Mouse (Mus musculus) forebrain, postnatal 0 days (tissue): ENCODE measurements around the gene Wdr26. TPM values are rescaled to one million over a fixed set of nuclear protein-coding genes. Genes with fewer than 3 reads are reported as not detected.

ENCODE experiments used
- ATAC-seq: fragments of 200-750 bp; cut with Nextera tagmentation; 2 replicates; pipeline ENCODE4 v1.8.0; 2017; ENCODE audit warnings: mild to moderate bottlenecking, moderate library complexity
- DNase-seq: peaks from one replicate; pipeline ENCODE4 v3.0.0-alpha.2; 2015
- H3K27ac ChIP-seq: fragments of 300-500 bp; sonication (generic); 2 replicates; pipeline ENCODE4 v1.5.1; 2014; ENCODE audit warnings: low read depth, mild to moderate bottlenecking, antibody characterized with exemption, low read length, moderate library complexity, mixed read lengths
- H3K27me3 ChIP-seq: fragments of 300-500 bp; sonication (generic); 2 replicates; pipeline ENCODE4 v1.6.1; 2014; ENCODE audit warnings: mild to moderate bottlenecking, low read length, mixed read lengths; ENCODE audit not compliant: insufficient read depth
- H3K36me3 ChIP-seq: fragments of 300-500 bp; sonication (generic); 2 replicates; pipeline ENCODE4 v1.6.1; 2014; ENCODE audit warnings: mild to moderate bottlenecking, moderate library complexity; ENCODE audit not compliant: insufficient read depth
- H3K4me1 ChIP-seq: fragments of 300-500 bp; sonication (generic); 2 replicates; pipeline ENCODE4 v1.6.1; 2014; ENCODE audit warnings: antibody characterized with exemption; ENCODE audit not compliant: insufficient read depth
- H3K4me2 ChIP-seq: fragments of 300-500 bp; sonication (generic); 2 replicates; pipeline ENCODE4 v1.6.1; 2014; ENCODE audit warnings: low read depth, mild to moderate bottlenecking, moderate library complexity
- H3K4me3 ChIP-seq: fragments of 300-500 bp; sonication (generic); 2 replicates; pipeline ENCODE4 v1.5.1; 2014; ENCODE audit warnings: low read depth, low read length, mixed read lengths
- H3K9ac ChIP-seq: fragments of 300-500 bp; sonication (generic); 2 replicates; pipeline ENCODE4 v1.6.1; 2014; ENCODE audit warnings: mild to moderate bottlenecking
- H3K9me3 ChIP-seq: fragments of 300-500 bp; sonication (generic); 2 replicates; pipeline ENCODE4 v1.6.1; 2016; ENCODE audit warnings: low read length
- CTCF ChIP-seq: sonication (generic); IDR thresholded peaks from 2 replicates; pipeline ENCODE4 v1.5.1; 2016; ENCODE audit warnings: antibody characterized with exemption, control low read depth, low read depth
- WGBS: fragments of 180-500 bp; shearing (Covaris S2); extraction: QIAGEN DNeasy Blood & Tissue Kit; methylation state at CpG from one replicate; pipeline ENCODE4 v1.1.7; 2014; 5-methylcytosine and 5-hydroxymethylcytosine counted together
- polyA plus RNA-seq: library from polyadenylated mRNA; unstranded; fragments of >200 nt; fragmentation: Nextera tagmentation; extraction: Ambion mirVana; gene quantifications from 2 replicates; pipeline ENCODE4 v1.2.1, GENCODE M21; 2015
- total RNA-seq: library from RNA; depleted of rRNA; stranded (reverse); fragments of >200 nt; gene quantifications from 2 replicates; pipeline ENCODE4 v1.2.3, GENCODE M21; 2014

Wdr26 gene
- total and polyA plus RNA-seq, 2 experiments from 2014 or later = 43.0 to 55.6 TPM

DNA sequence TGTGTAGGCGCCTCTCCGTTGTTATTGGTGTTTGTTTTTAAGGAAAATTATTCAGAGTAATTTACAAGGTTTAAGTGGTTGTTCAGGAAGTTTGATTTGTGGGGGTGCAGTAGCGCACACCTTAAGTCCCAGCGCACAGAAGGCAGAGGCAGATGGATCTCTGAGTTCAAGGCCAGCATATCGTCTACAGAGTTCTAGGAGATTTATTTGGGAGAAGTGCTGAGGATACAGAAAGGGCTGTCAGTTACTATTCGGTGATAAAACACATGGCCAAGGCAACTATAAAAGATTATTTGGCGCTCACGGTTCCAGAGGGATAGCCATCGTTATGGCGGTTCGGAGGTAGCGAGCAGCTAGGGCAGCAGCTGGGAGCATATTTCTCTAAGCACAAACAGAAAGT, 66.8 kb downstream of the Wdr26 start:
- Histone ChIP-seq H3K9ac (0 out of 2 replicates have a peak overlapping the region, but pooled peaks have one; percentile 68), H3K4me1 (peaks cover 10% of the 10 kb centered on the region), H3K36me3 (peaks cover 10% of the 10 kb centered on the region), H3K4me3 (peak overlapping the region; percentile 80), H3K4me2 (peak overlapping the region; percentile 56), H3K27me3 (no peaks in the 10 kb centered on the region), H3K27ac (no peak overlapping the region), H3K9me3 (no peaks in the 10 kb centered on the region)
- no peak for ATAC-seq
- TF ChIP-seq CTCF = no peak
- 14% methylated on average over 12 of the region's 12 CpGs for WGBS
- no peak for DNase-seq

DNA sequence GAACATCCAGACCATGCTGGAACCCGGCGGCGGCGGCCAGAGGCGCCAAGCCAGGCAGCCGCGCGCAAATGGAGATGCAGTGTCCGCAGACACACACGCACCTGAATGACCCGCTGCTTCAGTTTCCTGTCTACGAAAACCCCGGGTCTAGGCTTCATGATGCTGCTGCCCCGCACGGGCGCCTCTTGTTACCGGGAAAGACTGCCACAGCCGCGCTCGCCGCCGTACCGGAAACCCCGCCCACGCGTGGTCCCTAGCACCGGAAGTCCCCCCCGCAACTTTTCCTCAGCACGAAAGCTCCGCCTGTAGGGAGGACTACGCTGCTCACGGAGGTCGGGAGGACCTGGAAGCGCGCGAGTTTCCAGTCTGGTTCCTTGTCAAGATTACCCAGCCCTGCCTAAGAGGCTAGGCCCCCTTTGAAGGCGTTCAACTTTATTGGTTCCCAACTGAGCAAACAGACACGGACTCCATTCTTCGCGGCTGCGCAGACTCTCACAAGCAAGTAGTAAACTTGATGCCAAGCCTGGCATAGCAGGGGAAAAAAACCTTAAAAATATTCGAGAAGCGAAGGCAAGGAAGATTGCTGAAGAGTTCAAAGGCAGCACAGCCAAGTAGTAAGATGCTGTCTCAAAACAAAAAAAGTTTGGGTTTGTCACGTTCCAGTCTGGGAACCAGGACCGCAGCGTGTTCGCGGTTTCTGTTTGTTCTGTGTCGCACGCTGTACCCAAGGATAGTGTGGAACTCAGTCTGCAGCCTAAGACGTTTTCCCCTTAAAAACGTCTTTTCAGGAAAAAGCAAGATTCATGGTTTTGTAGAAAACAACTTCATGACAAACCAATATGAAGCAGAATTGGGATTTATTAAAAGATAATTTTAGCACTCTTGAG, 67.6 kb downstream of the Wdr26 start, which contains the start of the genes Nvl and Cnih4:
Gene Nvl, minus strand, starts transcription at position 255 of the 887 bp plus-strand sequence.
Gene Cnih4, plus strand, starts transcription at position 744 of the 887 bp plus-strand sequence.
- Histone ChIP-seq H3K4me2 (peak within 1 kb of the TSS; percentile 56), H3K27me3 (no peaks in the 10 kb centered on the region), H3K36me3 (peaks cover 14% of the 10 kb centered on the region), H3K4me3 (peak within 1 kb of the TSS; percentile 80), H3K9me3 (no peaks in the 10 kb centered on the region), H3K4me1 (peaks cover 10% of the 10 kb centered on the region), H3K27ac (peak within 1 kb of the TSS; percentile 83), H3K9ac (peak within 1 kb of the TSS; percentile 68)
- TF ChIP-seq CTCF = 0 out of 2 replicates have a peak, but pooled peaks have one; percentile 10
- WGBS = 2% methylated on average over 52 of the region's 52 CpGs
- DNase-seq (peak; percentile 98), ATAC-seq (peak; percentile 100)

DNA sequence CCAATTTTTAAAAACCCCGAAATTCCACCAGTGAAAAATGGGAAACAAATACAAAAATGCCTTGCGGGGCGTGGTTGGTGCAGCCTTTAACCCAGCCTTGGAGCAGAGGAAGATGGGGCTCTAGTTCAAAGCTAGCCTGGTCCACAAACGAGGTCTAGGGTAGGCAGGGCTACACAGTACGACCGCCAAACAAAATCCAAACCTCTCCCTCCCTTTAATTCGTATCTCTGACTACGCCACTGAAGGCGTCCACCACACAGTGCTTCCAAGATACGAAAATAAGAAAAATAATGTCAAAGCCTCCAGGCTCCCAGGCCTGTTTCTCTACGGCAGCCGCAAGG, 68.2 kb downstream of the Wdr26 start:
- no peak for TF ChIP-seq CTCF
- Histone ChIP-seq H3K4me2 (peak overlapping the region; percentile 56), H3K9me3 (no peaks in the 10 kb centered on the region), H3K27me3 (no peaks in the 10 kb centered on the region), H3K36me3 (peaks cover 18% of the 10 kb centered on the region), H3K4me3 (peak overlapping the region; percentile 80), H3K4me1 (peaks cover 10% of the 10 kb centered on the region), H3K9ac (peak overlapping the region; percentile 68), H3K27ac (peak overlapping the region; percentile 83)
- ATAC-seq (peak; percentile 21), DNase-seq (no peak)
- 2% methylated on average over 12 of the region's 12 CpGs for WGBS

DNA sequence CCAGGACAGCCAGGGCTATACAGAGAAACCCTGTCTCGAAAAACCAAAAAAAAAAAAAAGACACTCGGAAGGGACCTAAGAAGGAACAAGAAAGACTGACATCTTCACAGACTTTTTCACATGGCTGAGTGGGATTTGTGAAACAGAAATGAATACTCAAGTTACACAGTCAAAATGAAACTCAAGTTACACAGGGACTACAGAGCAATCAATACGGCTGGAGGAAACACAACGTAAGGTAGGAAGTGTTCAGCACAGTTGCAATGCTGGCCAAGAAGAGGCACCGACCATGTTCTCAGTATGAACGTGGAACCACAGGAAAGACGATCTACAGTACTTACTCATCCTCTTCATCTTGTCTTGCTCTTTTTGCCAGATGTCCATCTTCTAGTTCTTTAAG, 73.1 kb downstream of the Wdr26 start:
- WGBS = 93% methylated on average over 7 of the region's 7 CpGs
- ATAC-seq = no peak
- H3K27me3 ChIP-seq = no peaks in the 10 kb centered on the region
- no peak for DNase-seq
- no peak for TF ChIP-seq CTCF
- no peak overlapping the region for H3K27ac ChIP-seq
- H3K36me3 ChIP-seq = peaks cover 47% of the 10 kb centered on the region
- H3K4me2 ChIP-seq = no peak overlapping the region
- no peaks in the 10 kb centered on the region for H3K9me3 ChIP-seq
- peaks cover 6% of the 10 kb centered on the region; the same call in 1 of the 2 replicates for H3K4me1 ChIP-seq
- no peak overlapping the region for H3K9ac ChIP-seq
- H3K4me3 ChIP-seq = no peak overlapping the region

DNA sequence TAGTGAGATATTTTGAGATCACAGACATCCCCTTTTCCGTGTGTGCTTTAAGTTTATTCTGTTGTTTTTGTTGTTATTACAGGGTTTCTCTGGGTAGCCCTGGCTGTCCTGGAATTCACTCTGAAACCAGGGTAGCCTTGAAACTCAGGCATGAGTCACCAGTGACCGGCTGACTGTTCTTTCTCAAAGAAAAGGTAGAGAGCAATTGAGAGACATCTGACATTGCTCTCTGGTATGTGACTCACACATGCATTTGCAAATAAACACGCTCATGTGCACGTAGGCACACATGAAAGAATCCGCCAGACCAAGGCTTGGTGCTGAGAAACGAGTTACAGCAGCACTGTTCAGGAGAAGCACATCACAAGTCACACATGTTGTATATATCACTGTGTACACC, 79.9 kb downstream of the Wdr26 start:
- no peak overlapping the region for H3K9ac ChIP-seq
- H3K4me1 ChIP-seq = no peaks in the 10 kb centered on the region
- H3K36me3 ChIP-seq = peaks cover 59% of the 10 kb centered on the region
- no peaks in the 10 kb centered on the region for H3K9me3 ChIP-seq
- no peak overlapping the region for H3K4me2 ChIP-seq
- H3K27me3 ChIP-seq = no peaks in the 10 kb centered on the region
- H3K27ac ChIP-seq = no peak overlapping the region
- ATAC-seq (no peak), DNase-seq (no peak)
- no peak overlapping the region for H3K4me3 ChIP-seq
- WGBS = 94% methylated on average over 6 of the region's 6 CpGs
- no peak for TF ChIP-seq CTCF

DNA sequence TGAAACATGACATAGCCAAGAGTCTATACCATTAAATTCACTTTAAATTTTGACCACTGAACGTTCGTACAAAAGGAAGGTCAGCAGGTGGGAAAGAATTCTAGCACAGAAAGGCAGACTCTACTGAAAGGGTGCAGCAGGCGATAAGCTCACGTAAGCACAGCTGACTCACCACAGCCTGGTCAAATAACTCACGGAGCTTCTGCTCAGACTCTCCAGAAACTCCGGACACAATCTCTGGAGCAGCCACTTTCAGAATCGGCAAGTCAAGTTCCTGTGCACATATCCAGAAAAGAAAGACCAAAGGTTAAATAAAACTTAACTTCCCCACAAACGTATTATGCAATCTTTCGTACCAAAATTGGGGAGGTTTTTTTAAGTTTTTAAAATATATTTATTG, 85.0 kb downstream of the Wdr26 start:
- Histone ChIP-seq H3K4me1 (no peaks in the 10 kb centered on the region), H3K27ac (no peak overlapping the region), H3K4me3 (no peak overlapping the region), H3K36me3 (peaks cover 54% of the 10 kb centered on the region), H3K9ac (no peak overlapping the region), H3K9me3 (no peaks in the 10 kb centered on the region), H3K27me3 (no peaks in the 10 kb centered on the region), H3K4me2 (no peak overlapping the region)
- no peak for TF ChIP-seq CTCF
- DNase-seq (no peak), ATAC-seq (no peak)
- 95% methylated on average over 9 of the region's 9 CpGs for WGBS

DNA sequence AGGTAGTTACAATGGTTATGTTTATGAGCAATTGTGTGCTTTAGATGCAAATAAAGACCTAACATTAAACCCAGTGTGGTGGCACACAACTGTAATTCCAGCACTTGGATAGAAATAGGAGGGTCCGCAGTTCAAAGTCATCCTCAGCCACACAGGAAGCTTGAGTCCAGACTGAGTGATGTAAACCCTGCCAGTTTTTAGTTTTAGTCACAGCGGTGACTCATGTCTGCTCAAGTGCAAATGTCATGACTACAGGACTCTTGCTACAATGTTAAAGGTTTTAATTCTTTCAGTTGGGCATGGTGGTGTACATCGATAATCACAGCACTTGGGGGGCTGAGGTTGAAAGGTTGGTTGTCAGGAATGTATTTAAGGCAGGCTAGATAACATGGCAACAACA, 85.9 kb downstream of the Wdr26 start:
- WGBS = 98% methylated on average over 3 of the region's 3 CpGs
- peaks cover 59% of the 10 kb centered on the region for H3K36me3 ChIP-seq

More for the DNA sequence above, 85.9 kb downstream of the Wdr26 start:
- DNase-seq = no peak
- Histone ChIP-seq H3K27ac (no peak overlapping the region), H3K4me3 (no peak overlapping the region), H3K9ac (no peak overlapping the region), H3K27me3 (no peaks in the 10 kb centered on the region), H3K9me3 (no peaks in the 10 kb centered on the region), H3K4me1 (no peaks in the 10 kb centered on the region), H3K4me2 (no peak overlapping the region)
- ATAC-seq = no peak
- no peak for TF ChIP-seq CTCF
